Mouse (Mus musculus): ENCODE results near the gene Obscn. TPM values are rescaled to one million over a fixed set of nuclear protein-coding genes. Genes with fewer than 3 reads are reported as not detected.

Gene Obscn
- total and polyA plus RNA-seq, 3 experiments: 0.09 to 0.13 (median 0.13) TPM

DNA sequence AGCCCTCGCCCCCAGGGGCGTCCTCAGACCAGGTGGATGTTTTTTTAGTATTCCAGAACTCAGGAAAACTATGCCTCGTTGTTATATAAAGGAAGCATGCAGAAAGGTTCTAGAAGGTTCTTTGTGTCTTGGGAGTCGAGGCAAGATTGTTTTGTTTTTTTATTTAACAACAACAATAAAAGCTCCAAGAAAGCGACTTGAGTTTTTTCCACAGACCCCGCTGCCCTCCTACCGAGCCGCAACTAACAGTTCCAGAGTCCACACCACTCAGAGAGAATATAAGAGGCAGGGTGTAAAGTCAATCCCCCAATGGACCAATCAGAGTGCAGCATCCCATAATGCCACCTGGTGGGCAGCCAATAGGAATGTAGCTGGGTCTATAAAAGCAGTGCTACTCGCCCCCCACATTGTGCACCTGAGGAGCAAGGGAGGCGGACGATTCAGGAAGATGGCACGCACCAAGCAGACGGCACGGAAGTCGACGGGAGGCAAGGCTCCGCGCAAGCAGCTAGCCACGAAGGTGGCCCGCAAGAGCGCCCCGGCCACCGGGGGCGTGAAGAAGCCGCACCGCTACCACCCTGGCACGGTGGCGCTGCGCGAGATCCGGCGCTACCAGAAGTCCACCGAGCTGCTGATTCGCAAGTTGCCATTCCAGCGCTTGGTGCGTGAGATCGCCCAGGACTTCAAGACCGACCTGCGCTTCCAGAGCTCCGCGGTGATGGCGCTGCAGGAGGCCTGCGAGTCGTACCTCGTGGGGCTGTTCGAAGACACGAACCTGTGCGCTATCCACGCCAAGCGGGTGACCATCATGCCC is 174.6 kb downstream of the Obscn start:
- H3K4me2 ChIP-seq (ENCODE audit: insufficient read depth, low read depth, poor library complexity, severe bottlenecking): no peak overlapping the region
- H3K4me1 ChIP-seq (ENCODE audit: control insufficient read depth in 1 of 2, insufficient read depth in 2 of 2): peaks cover 12 to 33% of the 10 kb centered on the region in 2 experiments
- no peaks in the 10 kb centered on the region for H3K27me3 ChIP-seq (replicated peaks)
- peaks cover 2 to 31% of the 10 kb centered on the region in 2 experiments for H3K36me3 ChIP-seq (replicated peaks in 1 of 2; ENCODE audit: control insufficient read depth in 1 of 2, insufficient read depth in 1 of 2, low read length in 1 of 2)
- no peak overlapping the region for H3K4me3 ChIP-seq (replicated peaks in 1 of 3; ENCODE audit: low read depth in 2 of 3, low read length in 2 of 3, poor library complexity in 1 of 3)
- H3K27ac ChIP-seq (ENCODE audit: insufficient read depth, low read depth): no peak overlapping the region
- in situ Hi-C loops (cut with MboI; ENCODE audit: low pct_ligation_motif_present, low pct_unique_long_range_greater_than_20kb, low sequenced_read_pairs) (no loop called here), dilution Hi-C loops (cut with MboI; ENCODE audit: extremely low pct_ligation_motif_present, extremely low pct_unique_long_range_greater_than_20kb, low sequenced_read_pairs) (no loop called here)
- H3K9ac ChIP-seq (ENCODE audit: insufficient read depth, low read depth): no peak overlapping the region
- no peak for DNase-seq (ENCODE audit: extremely low read depth)
- peaks cover 7% of the 10 kb centered on the region for H3K9me3 ChIP-seq (replicated peaks; ENCODE audit: low read length)
- H3K79me2 ChIP-seq (replicated peaks; ENCODE audit: control insufficient read depth, extremely low read depth, insufficient read depth, poor library complexity, severe bottlenecking): no peaks in the 10 kb centered on the region
- TF ChIP-seq TBP (conservative IDR thresholded peaks at IDR 0.05; ENCODE audit: low read depth, low read length) (no peak), HCFC1 (IDR thresholded peaks at IDR 0.05; ENCODE audit: low read depth, low read length) (no peak)

DNA sequence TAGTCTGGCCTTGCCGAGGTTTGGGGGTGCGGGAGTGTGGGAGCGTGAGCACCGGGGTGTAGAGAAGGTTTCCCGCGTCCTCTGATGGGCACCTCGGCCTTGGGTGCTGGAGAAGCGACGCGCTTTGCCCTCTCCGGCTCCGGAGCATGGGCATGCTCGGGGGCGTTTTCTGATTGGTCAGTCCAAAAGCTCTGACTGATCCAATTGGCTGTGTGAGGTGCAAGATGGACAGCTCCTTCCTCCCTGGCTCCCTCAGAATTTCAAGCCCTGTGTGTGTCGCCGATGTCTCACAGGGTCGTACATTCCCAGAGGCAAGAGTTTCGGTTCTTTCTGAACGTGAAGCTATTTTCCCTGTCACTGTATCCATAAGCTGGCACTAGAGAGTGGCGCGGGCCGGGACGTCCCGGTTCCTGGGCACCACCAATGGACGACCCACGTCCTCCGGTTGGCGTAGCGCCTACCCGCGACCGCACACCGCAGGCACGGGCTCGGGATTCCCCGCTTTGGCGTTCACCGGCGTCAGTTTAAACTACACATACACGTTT is 176.2 kb downstream of the Obscn start:
- Histone ChIP-seq H3K4me1 (ENCODE audit: control insufficient read depth in 1 of 2, insufficient read depth in 2 of 2) (peaks cover 13 to 41% of the 10 kb centered on the region in 2 experiments), H3K4me3 (replicated peaks in 1 of 3; ENCODE audit: low read depth in 2 of 3, low read length in 2 of 3, poor library complexity in 1 of 3) (peak overlapping the region; percentile 40 to 66 (median 41)), H3K79me2 (replicated peaks; ENCODE audit: control insufficient read depth, extremely low read depth, insufficient read depth, poor library complexity, severe bottlenecking) (peaks cover 2% of the 10 kb centered on the region; the same call in 1 of the 2 replicates), H3K4me2 (ENCODE audit: insufficient read depth, low read depth, poor library complexity, severe bottlenecking) (peak overlapping the region; percentile 95), H3K9ac (ENCODE audit: insufficient read depth, low read depth) (peak overlapping the region; percentile 24), H3K36me3 (replicated peaks in 1 of 2; ENCODE audit: control insufficient read depth in 1 of 2, insufficient read depth in 1 of 2, low read length in 1 of 2) (peaks cover 2 to 26% of the 10 kb centered on the region in 2 experiments), H3K27me3 (replicated peaks) (no peaks in the 10 kb centered on the region), H3K9me3 (replicated peaks; ENCODE audit: low read length) (peaks cover 7% of the 10 kb centered on the region), H3K27ac (ENCODE audit: insufficient read depth, low read depth) (no peak overlapping the region)
- dilution Hi-C loops (cut with MboI; ENCODE audit: extremely low pct_ligation_motif_present, extremely low pct_unique_long_range_greater_than_20kb, low sequenced_read_pairs): no loop called here
- in situ Hi-C loops (cut with MboI; ENCODE audit: low pct_ligation_motif_present, low pct_unique_long_range_greater_than_20kb, low sequenced_read_pairs): loop anchor here (5.0 kb wide), 1 partner anchor 38 kb away; no protein-coding TSS in a partner anchor
- DNase-seq (ENCODE audit: extremely low read depth): peak; percentile 89
- TF ChIP-seq JUND (conservative IDR thresholded peaks at IDR 0.05; ENCODE audit: low read depth, low read length) (no peak), USF2 (conservative IDR thresholded peaks at IDR 0.05; ENCODE audit: low read depth, low read length) (no peak), BHLHE40 (IDR thresholded peaks at IDR 0.05; ENCODE audit: low read depth, low read length) (peak; percentile 99), USF1 (IDR thresholded peaks at IDR 0.05; ENCODE audit: low read depth, low read length) (no peak), MAZ (IDR thresholded peaks at IDR 0.05; ENCODE audit: low read depth, low read length) (no peak), RAD21 (IDR thresholded peaks at IDR 0.05; ENCODE audit: low read depth, low read length) (no peak), IRF4 (IDR thresholded peaks at IDR 0.05; ENCODE audit: low read depth, low read length) (peak; percentile 28; the same call in 1 of the 2 replicates), RCOR1 (conservative IDR thresholded peaks at IDR 0.05; ENCODE audit: low read depth, low read length) (no peak), E2F4 (IDR thresholded peaks at IDR 0.05; ENCODE audit: insufficient replicate concordance, low read depth, low read length) (no peak), UBTF (IDR thresholded peaks at IDR 0.05; ENCODE audit: low read depth, low read length) (0 out of 2 replicates have a peak, but pooled peaks have one; percentile 52), POLR2A (IDR thresholded peaks at IDR 0.05; ENCODE audit: low read depth, low read length) (peak; percentile 38), ELF1 (IDR thresholded peaks at IDR 0.05; ENCODE audit: low read depth, low read length) (peak; percentile 52), CTCF (conservative IDR thresholded peaks at IDR 0.05 in 1 of 2, IDR thresholded peaks at IDR 0.05 in 1 of 2; ENCODE audit: low read depth in 2 of 2, low read length in 2 of 2) (peak in 1 of 2 experiments; percentile 54; a peak in 2 of 4 replicates), TBP (conservative IDR thresholded peaks at IDR 0.05; ENCODE audit: low read depth, low read length) (no peak), ETS1 (conservative IDR thresholded peaks at IDR 0.05; ENCODE audit: low read depth, low read length) (peak; percentile 42; the same call in 1 of the 2 replicates), SIN3A (IDR thresholded peaks at IDR 0.05; ENCODE audit: low read length) (0 out of 2 replicates have a peak, but pooled peaks have one; percentile 26), PAX5 (IDR thresholded peaks at IDR 0.05; ENCODE audit: low read length) (no peak), ZNF384 (IDR thresholded peaks at IDR 0.05; ENCODE audit: low read depth, low read length) (no peak), EP300 (IDR thresholded peaks at IDR 0.05; ENCODE audit: low read length) (0 out of 2 replicates have a peak, but pooled peaks have one; percentile 17), MEF2A (IDR thresholded peaks at IDR 0.05; ENCODE audit: borderline replicate concordance, low read depth, low read length) (peak; percentile 48; the same call in 1 of the 2 replicates), JUN (IDR thresholded peaks at IDR 0.05; ENCODE audit: insufficient read depth, low read depth, low read length) (no peak), CHD1 (IDR thresholded peaks at IDR 0.05; ENCODE audit: low read depth, low read length) (no peak), NELFE (IDR thresholded peaks at IDR 0.05; ENCODE audit: low read depth, low read length) (0 out of 2 replicates have a peak, but pooled peaks have one; percentile 35), GABPA (IDR thresholded peaks at IDR 0.05; ENCODE audit: insufficient replicate concordance, low read depth, low read length) (no peak), HCFC1 (IDR thresholded peaks at IDR 0.05; ENCODE audit: low read depth, low read length) (no peak), CHD2 (IDR thresholded peaks at IDR 0.05; ENCODE audit: low read length) (no peak), TCF12 (IDR thresholded peaks at IDR 0.05; ENCODE audit: low read depth, low read length) (no peak), KAT2A (IDR thresholded peaks at IDR 0.05; ENCODE audit: insufficient replicate concordance, low read length) (no peak), POLR2AphosphoS2 (IDR thresholded peaks at IDR 0.05; ENCODE audit: low read depth, low read length) (no peak), ZMIZ1 (IDR thresholded peaks at IDR 0.05; ENCODE audit: low read depth, low read length) (no peak)
